Mouse (Mus musculus): ENCODE results near the gene Syn3.

Syn3 gene

GRCm38 (mm10) chr10:86021749-86022473 lies 476.8 kb downstream of the Syn3 start, which contains the start of gene Fbxo7:
Gene Fbxo7 (plus strand): TSS chr10:86021972.
- DNase-seq (ENCODE audit: extremely low read depth, low read depth, low spot score), result no peak

DNA sequence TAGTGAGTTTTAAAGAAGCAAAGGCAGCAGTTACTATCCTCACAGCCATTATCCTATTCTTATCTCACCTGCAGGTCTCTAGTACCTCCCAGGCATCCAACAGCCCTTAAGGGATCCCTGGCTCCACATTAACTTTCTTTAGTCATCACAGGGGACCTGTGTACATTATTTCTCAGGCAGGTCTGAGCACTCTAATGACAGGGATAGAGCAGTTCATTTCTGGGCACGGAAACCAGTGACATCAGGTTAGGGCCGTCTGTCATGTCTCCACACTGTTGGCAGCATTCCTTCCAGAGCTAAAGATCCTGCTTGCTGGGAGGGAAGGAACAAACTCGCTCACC lies 477.3 kb downstream of the Syn3 start:
- no peak for DNase-seq (ENCODE audit: extremely low read depth, low read depth, low spot score)

DNA sequence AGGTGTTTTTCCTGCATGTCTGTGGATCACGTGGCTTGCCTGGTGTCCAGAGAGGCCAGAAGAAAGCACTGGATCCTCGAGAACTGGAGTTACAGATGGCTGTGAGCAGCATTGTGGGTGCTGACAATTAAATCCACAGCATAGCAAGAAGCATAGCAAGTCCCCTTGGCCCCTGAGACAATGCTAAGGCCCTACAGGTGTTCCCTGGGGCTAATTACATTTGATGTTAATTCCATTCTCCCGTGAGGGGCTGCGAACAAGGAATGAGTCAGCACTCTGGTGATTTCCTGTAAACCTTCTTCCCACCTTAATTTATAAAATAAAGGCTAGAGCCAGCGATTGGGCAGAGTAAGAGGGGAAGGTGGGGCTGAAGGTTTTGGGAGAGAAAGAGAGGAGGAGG lies 479.9 kb downstream of the Syn3 start:
- DNase-seq (ENCODE audit: extremely low read depth, low read depth, low spot score), result no peak

DNA sequence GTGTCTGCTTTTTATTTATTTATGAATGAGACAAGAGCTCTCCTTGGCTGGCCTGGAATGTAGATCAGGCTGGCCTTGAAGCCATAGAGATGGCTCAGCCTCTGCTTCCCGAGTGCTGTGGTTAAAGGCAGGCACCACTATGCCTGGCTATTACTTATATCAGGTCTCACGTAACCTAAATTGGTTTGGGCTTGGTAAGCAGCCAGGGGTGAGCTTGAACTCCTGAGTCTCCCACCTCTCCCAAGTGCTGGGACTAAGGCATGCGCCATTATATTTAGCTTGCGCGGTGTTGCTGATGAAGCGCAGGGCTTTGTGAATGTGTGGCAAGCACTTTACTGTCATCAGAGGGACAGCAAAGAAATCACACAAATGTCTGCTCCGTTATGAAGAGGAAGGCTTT lies 480.9 kb downstream of the Syn3 start:
- no peak for DNase-seq (ENCODE audit: extremely low read depth, low read depth, low spot score)

GRCm38 (mm10) chr10:86011781-86012180 lies 486.9 kb downstream of the Syn3 start, which contains the start of gene Bpifc:
Gene Bpifc (minus strand): TSS chr10:86011895.
- DNase-seq (ENCODE audit: extremely low read depth, low read depth, low spot score), result no peak

- DNase-seq (ENCODE audit: extremely low read depth, low read depth, low spot score), result no peak
These were observed 487.5 kb downstream of the Syn3 start for GRCm38 (mm10) chr10:86011172-86011571.

DNA sequence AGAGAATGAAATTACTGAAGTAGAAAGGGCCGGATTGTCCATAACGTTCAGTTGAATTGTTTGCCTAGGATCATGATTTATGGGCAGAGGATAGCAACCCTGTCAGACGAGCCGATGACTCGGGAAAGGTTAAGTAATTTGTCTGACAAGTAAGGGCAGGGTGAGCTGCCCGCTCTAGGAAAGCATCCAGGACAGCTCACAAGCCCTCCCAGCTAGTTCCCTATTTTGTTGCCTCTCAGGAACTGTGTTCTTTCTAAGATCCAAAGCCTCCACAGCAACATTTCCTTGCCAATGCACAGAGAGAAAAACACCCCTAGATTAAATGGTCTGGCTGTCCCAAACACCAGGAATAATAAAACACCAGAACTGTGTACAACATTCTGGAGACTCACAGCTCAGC lies 488.1 kb downstream of the Syn3 start:
- no peak for DNase-seq (ENCODE audit: extremely low read depth, low read depth, low spot score)

DNA sequence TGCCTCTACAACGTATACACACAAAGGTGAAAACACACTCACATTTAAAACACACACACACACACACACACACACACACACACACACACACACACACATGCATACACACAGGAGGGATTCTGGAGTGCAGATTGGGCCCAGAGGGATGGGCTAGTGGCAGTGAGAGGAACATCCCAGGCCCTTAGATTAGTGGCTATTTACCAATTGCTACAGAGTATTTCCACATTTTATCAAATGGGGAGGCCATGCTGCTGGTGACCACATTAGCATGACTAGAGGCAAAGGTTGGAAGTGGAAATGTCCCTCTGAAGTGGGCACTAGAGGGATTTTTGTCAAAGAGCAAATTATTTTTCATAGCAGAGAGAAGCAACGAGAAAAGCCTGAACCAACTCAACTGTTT lies 489.0 kb downstream of the Syn3 start:
- DNase-seq (ENCODE audit: extremely low read depth, low read depth, low spot score), result no peak

DNA sequence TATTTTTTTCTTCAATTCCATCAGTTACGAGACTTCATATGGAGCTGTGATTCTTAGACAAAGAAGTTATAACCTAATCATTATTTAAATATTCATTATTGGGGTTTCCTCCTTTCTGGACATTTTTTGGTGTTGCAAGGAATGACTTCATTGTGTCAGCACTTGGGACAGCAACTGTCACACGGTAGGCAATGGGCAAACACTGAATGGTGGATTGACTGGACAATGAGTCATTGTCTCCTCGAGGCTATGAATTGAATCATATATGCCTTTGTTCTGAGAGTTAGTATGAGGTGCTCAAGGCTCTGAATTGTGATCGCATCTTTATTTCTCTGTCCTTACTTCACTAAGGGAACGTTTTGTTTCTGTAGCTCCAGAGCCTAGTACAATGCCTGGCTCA lies 492.2 kb downstream of the Syn3 start:
- DNase-seq (ENCODE audit: extremely low read depth, low read depth, low spot score), result no peak
